Mouse (Mus musculus) NIH3T3 (cell line): ENCODE results near the gene Vmn2r42.
"Not testable (repeated sequence)": the region's sequence is repeated elsewhere in the genome, so short reads cannot be mapped to it uniquely, and the experiment has no call there.

Experiments
- DNase-seq: peaks from one replicate; pipeline ENCODE4 v3.0.0-alpha.2; 2012; ENCODE audit warnings: low read depth

The Vmn2r42 gene

GRCm38 (mm10) chr7:8200220-8200619, at the start of gene Vmn2r42:
Gene Vmn2r42 (minus strand): TSS chr7:8200320.
- DNase-seq = not testable (repeated sequence)

- not testable (repeated sequence) for DNase-seq
Observed at GRCm38 (mm10) chr7:8161554-8161953, 38.6 kb downstream of the Vmn2r42 start, which contains the start of gene Vmn2r41. Gene Vmn2r41 (minus strand): TSS chr7:8161654.
